Mouse (Mus musculus) midbrain, embryonic 11.5 days (tissue): ENCODE results near the gene Srrm1. TPM values are rescaled to one million over a fixed set of nuclear protein-coding genes. Genes with fewer than 3 reads are reported as not detected.
"Not testable (repeated sequence)": the region's sequence is repeated elsewhere in the genome, so short reads cannot be mapped to it uniquely, and the experiment has no call there.

ENCODE experiments used
- ATAC-seq: fragments of 200-750 bp; cut with Nextera tagmentation; 2 replicates; pipeline ENCODE4 v1.8.0; 2017; ENCODE audit warnings: moderate TSS enrichment, moderate library complexity; ENCODE audit not compliant: low FRiP score
- DNase-seq: peaks from one replicate; pipeline ENCODE4 v3.0.0; 2015; ENCODE audit warnings: low spot score; ENCODE audit errors: missing footprints
- H3K27ac ChIP-seq: fragments of 300-500 bp; sonication (generic); 2 replicates; pipeline ENCODE4 v1.5.1; 2014; ENCODE audit warnings: low read depth, low read length
- H3K27me3 ChIP-seq: fragments of 300-500 bp; sonication (generic); 2 replicates; pipeline ENCODE4 v1.6.1; 2014; ENCODE audit warnings: mild to moderate bottlenecking, low read length, moderate library complexity, mixed read lengths; ENCODE audit not compliant: control insufficient read depth, insufficient read depth
- H3K36me3 ChIP-seq: fragments of 300-500 bp; sonication (generic); 2 replicates; pipeline ENCODE4 v1.6.1; 2014; ENCODE audit warnings: mild to moderate bottlenecking, low read length, moderate library complexity, mixed read lengths; ENCODE audit not compliant: control insufficient read depth, insufficient read depth
- H3K4me1 ChIP-seq: fragments of 300-500 bp; sonication (generic); 2 replicates; pipeline ENCODE4 v1.6.1; 2014; ENCODE audit warnings: low read length; ENCODE audit not compliant: control insufficient read depth, insufficient read depth
- H3K4me2 ChIP-seq: fragments of 300-500 bp; sonication (generic); 2 replicates; pipeline ENCODE4 v1.6.1; 2014; ENCODE audit warnings: mild to moderate bottlenecking, moderate library complexity
- H3K4me3 ChIP-seq: fragments of 300-500 bp; sonication (generic); 2 replicates; pipeline ENCODE4 v1.5.1; 2014; ENCODE audit warnings: low read depth, low read length
- H3K9ac ChIP-seq: fragments of 300-500 bp; sonication (generic); 2 replicates; pipeline ENCODE4 v1.6.1; 2014; ENCODE audit warnings: low read length
- H3K9me3 ChIP-seq: fragments of 300-500 bp; sonication (generic); 2 replicates; pipeline ENCODE4 v1.6.1; 2016; ENCODE audit warnings: low read length; ENCODE audit not compliant: control insufficient read depth
- whole genome bisulfite sequencing: fragments of 180-500 bp; shearing (Covaris S2); extraction: QIAGEN DNeasy Blood & Tissue Kit; methylation state at CpG from one replicate; pipeline ENCODE4 v1.1.7; 2014; 5-methylcytosine and 5-hydroxymethylcytosine counted together
- polyA plus RNA-seq: library from polyadenylated mRNA; unstranded; fragments of >200 nt; fragmentation: Nextera tagmentation; extraction: Ambion mirVana; gene quantifications from 2 replicates; pipeline ENCODE4 v1.2.1, GENCODE M21; 2014

Gene Srrm1
- polyA plus RNA-seq, 1 experiment from 2014 or later: 225 TPM

DNA sequence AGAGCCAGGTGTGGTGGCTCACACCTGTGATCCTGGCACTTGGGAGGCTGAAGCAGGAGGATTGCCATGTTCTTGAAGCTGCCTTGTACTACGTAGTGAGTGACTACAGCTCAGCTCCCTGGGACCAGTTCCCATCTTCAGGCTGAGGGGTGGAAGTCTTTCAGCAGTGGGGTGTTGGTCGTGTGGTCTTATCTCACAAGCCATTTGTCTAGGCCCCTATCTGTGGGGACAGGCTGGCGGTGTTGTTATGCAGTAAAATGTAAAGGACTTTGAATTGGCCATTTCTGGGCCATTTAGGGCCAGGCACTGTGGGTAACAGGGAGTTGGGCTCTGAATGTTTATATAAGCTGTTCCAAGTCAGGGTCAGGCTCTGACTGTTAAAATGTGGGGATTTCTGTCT is 65.1 kb downstream of the Srrm1 start:
- Histone ChIP-seq H3K4me2 (no peak overlapping the region), H3K9ac (no peak overlapping the region), H3K4me1 (0 out of 2 replicates have a peak, but pooled peaks cover 3% of the 10 kb centered on the region), H3K36me3 (no peaks in the 10 kb centered on the region), H3K27ac (no peak overlapping the region), H3K4me3 (no peak overlapping the region), H3K27me3 (no peaks in the 10 kb centered on the region), H3K9me3 (no peaks in the 10 kb centered on the region)
- DNase-seq (no peak), ATAC-seq (no peak)
- WGBS: 71% methylated on average over 3 of the region's 3 CpGs

DNA sequence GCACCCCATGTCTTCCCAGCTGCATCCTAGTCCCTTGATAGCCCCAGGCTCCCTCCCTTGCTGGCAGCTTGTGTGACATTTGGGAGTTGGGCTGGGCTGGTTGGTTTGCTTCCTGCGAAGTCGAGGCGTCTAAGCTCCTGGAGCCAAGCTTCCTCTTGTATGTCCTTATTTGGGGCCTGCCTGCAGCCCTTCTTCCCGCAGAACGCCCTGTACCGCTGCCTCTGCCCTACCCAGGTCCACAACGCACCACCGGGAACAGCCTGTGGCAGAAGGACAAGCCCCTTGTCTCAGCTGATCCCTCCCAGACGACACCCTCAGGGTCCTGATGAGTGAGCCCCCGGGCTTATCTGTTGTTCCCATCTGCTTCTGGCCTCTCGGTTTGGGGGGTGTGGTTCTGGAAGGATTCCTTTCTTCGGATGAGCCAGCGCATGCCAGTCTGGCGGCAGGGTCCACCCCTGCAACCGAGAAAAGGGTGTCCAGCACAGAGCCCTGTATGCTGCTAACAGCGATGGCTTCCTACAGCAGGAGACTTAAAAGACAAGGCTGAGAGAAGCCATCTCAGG is 66.2 kb downstream of the Srrm1 start:
- Histone ChIP-seq H3K4me1 (no peaks in the 10 kb centered on the region), H3K4me2 (no peak overlapping the region), H3K9ac (no peak overlapping the region), H3K27ac (no peak overlapping the region; the same call in 1 of the 2 replicates), H3K4me3 (no peak overlapping the region), H3K9me3 (no peaks in the 10 kb centered on the region), H3K36me3 (no peaks in the 10 kb centered on the region), H3K27me3 (no peaks in the 10 kb centered on the region)
- no peak for ATAC-seq
- DNase-seq: no peak
- 10% methylated on average over 16 of the region's 16 CpGs for WGBS

DNA sequence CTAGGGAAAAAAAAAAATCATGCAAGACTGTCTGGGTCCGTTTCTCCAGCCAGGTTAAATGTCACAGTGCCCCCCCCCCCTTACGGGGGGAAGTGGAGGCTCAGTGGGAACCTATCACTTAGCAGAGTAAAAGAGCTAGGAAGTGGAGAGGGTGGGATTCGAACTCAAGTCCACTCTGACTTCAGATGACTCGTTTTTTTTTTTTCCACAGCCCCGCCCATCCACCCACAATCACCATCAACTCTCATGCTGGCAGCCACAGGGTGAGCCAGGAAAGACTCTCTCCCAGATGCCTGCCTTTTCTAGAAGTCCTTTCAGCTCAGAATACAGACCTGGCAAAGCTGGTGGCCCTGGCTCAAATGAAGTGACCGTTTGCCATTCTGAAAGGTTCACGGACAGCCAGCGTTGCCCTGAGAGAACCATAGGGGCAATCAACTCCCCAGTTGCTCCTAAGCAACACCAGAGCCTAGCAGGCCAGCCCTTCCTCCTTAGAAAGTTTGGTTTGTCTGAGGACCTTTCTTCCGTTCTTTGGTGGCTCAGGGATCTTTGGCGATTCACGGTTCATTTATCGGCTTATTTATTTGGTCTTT is 67.0 kb downstream of the Srrm1 start:
- no peak for DNase-seq
- no peak for ATAC-seq
- no peak overlapping the region for H3K27ac ChIP-seq

GRCm38 (mm10) chr4:135285436-135285835 is 67.7 kb downstream of the Srrm1 start:
- WGBS: 58% methylated on average over 8 of the region's 8 CpGs
- Histone ChIP-seq H3K4me3 (no peak overlapping the region), H3K9ac (no peak overlapping the region), H3K27ac (no peak overlapping the region), H3K9me3 (no peaks in the 10 kb centered on the region), H3K27me3 (no peaks in the 10 kb centered on the region), H3K36me3 (no peaks in the 10 kb centered on the region), H3K4me1 (no peaks in the 10 kb centered on the region), H3K4me2 (no peak overlapping the region)
- DNase-seq: no peak
- ATAC-seq: no peak

More for the DNA sequence above, 67.0 kb downstream of the Srrm1 start:
- no peaks in the 10 kb centered on the region for H3K9me3 ChIP-seq
- no peaks in the 10 kb centered on the region for H3K36me3 ChIP-seq
- no peak overlapping the region for H3K9ac ChIP-seq
- WGBS: 69% methylated on average over 12 of the region's 12 CpGs
- H3K4me1 ChIP-seq: no peaks in the 10 kb centered on the region
- H3K4me3 ChIP-seq: no peak overlapping the region
- no peaks in the 10 kb centered on the region for H3K27me3 ChIP-seq
- no peak overlapping the region for H3K4me2 ChIP-seq

DNA sequence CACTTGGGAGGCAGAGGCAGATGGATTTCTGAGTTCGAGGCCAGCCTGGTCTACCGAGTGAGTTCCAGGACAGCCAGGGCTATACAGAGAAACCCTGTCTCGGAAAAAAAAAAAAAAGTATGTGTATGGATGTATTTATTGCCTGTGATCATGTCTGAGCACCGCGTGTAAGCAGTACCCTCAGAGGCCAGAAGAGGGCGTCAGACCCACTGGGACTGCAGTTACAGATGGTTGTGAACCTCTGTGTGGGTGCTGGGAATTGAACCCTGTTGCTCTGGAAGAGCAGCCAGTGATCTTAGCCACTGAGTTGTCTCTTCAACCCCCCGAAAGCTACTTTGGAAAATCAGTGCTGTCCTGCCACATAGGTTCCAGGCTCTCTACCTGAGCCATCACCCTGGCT is 69.2 kb downstream of the Srrm1 start:
- 85% methylated on average over 7 of the region's 7 CpGs for WGBS

GRCm38 (mm10) chr4:135283417-135283816 is 69.7 kb downstream of the Srrm1 start:
- H3K36me3 ChIP-seq: no peaks in the 10 kb centered on the region
- WGBS: 73% methylated on average over 4 of the region's 4 CpGs
- ATAC-seq: no peak

More for the DNA sequence above, 69.2 kb downstream of the Srrm1 start:
- Histone ChIP-seq H3K4me2 (no peak overlapping the region), H3K27ac (no peak overlapping the region), H3K4me3 (no peak overlapping the region), H3K9ac (no peak overlapping the region), H3K4me1 (no peaks in the 10 kb centered on the region), H3K36me3 (no peaks in the 10 kb centered on the region), H3K27me3 (no peaks in the 10 kb centered on the region), H3K9me3 (no peaks in the 10 kb centered on the region)
- DNase-seq: no peak
- no peak for ATAC-seq

DNA sequence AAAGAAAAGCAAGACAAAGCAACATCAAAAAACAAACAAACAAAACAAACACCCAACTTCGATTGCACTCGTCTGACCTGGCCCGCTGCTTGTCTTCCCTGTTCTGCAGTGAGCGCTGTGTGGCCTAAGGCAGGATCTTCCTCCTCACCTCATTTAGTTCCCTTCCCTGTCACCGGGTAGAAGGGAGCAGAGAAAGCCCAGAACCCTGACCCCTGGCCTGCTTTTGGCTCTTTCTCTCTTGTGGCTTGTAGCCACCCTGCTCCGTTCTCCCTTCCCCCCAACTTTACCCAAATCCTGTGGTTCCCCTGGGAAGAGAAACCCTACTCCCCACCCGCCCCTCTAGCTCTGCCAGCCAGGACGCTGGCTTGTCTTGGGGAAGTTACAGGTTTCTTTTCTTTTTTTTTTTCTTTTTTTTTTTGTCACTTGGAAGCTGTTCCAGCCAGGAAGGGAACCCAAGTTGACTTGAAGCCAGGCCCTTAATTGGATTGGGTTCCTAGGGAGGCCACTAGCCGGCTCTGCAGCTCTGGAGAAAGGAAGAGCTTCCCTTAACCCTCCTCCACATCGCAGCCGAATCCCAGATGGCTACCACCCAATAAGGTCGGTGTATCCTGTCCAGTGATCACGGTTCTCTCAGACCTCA is 70.3 kb downstream of the Srrm1 start:
- Histone ChIP-seq H3K4me2 (no peak overlapping the region), H3K27me3 (no peaks in the 10 kb centered on the region), H3K4me3 (no peak overlapping the region), H3K9ac (no peak overlapping the region), H3K27ac (no peak overlapping the region), H3K36me3 (no peaks in the 10 kb centered on the region), H3K4me1 (no peaks in the 10 kb centered on the region), H3K9me3 (no peaks in the 10 kb centered on the region)
- WGBS: 69% methylated on average over 13 of the region's 13 CpGs
- no peak for DNase-seq
- ATAC-seq: no peak

More at GRCm38 (mm10) chr4:135283417-135283816, 69.7 kb downstream of the Srrm1 start:
- Histone ChIP-seq H3K4me2 (no peak overlapping the region), H3K9me3 (no peaks in the 10 kb centered on the region), H3K27ac (no peak overlapping the region), H3K4me1 (no peaks in the 10 kb centered on the region), H3K4me3 (no peak overlapping the region), H3K9ac (no peak overlapping the region), H3K27me3 (no peaks in the 10 kb centered on the region)
- DNase-seq: no peak

- not testable (repeated sequence) for H3K4me2 ChIP-seq, H3K27me3 ChIP-seq, H3K27ac ChIP-seq, DNase-seq, H3K4me3 ChIP-seq, ATAC-seq, H3K36me3 ChIP-seq, H3K9me3 ChIP-seq, H3K9ac ChIP-seq, H3K4me1 ChIP-seq
- 67% methylated on average over 2 of the region's 2 CpGs for WGBS
Measured at GRCm38 (mm10) chr4:135280016-135280415, 73.1 kb downstream of the Srrm1 start.

DNA sequence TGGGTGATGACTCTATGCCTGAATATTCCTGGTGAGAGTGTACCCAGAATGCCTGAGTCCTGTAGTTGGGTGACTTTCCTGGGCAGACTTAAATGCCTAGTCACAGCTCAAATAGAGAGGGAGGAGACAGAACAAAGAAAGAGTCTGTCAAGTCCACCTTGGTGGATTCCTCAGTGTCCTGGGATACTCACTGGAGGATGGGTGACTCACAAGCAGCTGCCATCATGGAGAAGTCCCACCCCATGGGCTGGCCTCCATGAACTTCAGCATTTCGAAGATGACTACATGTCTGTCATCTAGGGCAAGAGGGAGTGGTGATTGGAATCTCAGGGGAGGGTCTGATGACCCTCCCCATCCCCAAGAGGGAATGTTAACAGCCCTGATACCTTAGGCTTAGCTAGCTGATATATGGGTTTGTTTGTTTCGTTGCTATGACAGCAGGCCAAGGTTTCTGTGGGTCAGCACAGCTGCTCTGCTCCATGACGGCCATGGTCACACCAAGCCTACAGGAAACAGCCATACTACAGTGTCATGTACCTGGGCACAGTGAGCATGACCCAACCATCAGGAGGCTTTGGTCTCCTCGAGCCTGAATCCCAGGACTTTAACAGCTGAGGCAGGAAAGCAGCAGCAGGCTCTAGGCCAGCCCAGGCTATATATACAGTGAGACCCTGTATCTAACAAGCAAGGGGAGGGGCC is 76.3 kb downstream of the Srrm1 start:
- H3K9ac ChIP-seq: no peak overlapping the region
- H3K4me3 ChIP-seq: no peak overlapping the region
- no peaks in the 10 kb centered on the region for H3K36me3 ChIP-seq
- no peak overlapping the region for H3K4me2 ChIP-seq
- DNase-seq: no peak
- no peak overlapping the region for H3K27ac ChIP-seq
- H3K27me3 ChIP-seq: peaks cover 11% of the 10 kb centered on the region
- 73% methylated on average over 4 of the region's 4 CpGs for WGBS
- peaks cover 3% of the 10 kb centered on the region; the same call in 1 of the 2 replicates for H3K4me1 ChIP-seq
- no peaks in the 10 kb centered on the region for H3K9me3 ChIP-seq
- no peak for ATAC-seq
